14 mouse cellular contexts compared by ENCODE assay signal in genomic region chr3:98090129-98090528, GRCm38 (mm10).
DNase-seq lines count a peak whose midpoint lies in the region; ATAC-seq and TF ChIP-seq lines count a peak whose summit lies in the region.
"Had no signal": no experiment of that assay in that cellular context is flagged by ENCODE, and none has a peak within 500 bp of the region (broad histone marks: within the 10 kb centered on the region; RNA-seq: fewer than 3 reads in every experiment).

No protein-coding gene starts in this region.

- no peaks in the 10 kb centered on the region for H3K9me3 ChIP-seq in hindbrain, postnatal 0 days (ENCODE audit: low read length)
- no peaks in the 10 kb centered on the region for H3K9me3 ChIP-seq in hindbrain, embryonic 10.5 days
- H3K9me3 ChIP-seq in stomach, embryonic 14.5 days (ENCODE audit: control insufficient read depth, low read depth, low read length) = no peaks in the 10 kb centered on the region
- H3K9me3 ChIP-seq in stomach, postnatal 0 days (ENCODE audit: control insufficient read depth, low read length) = no peaks in the 10 kb centered on the region
- no peaks in the 10 kb centered on the region for H3K9me3 ChIP-seq in limb, embryonic 13.5 days
- H3K9me3 ChIP-seq: heart, embryonic 13.5 days had no signal

- no peak overlapping the region for H3K4me3 ChIP-seq in hindbrain, postnatal 0 days (ENCODE audit: low read length)
- no peak overlapping the region for H3K4me3 ChIP-seq in hindbrain, embryonic 10.5 days
- H3K4me3 ChIP-seq in stomach, embryonic 14.5 days (ENCODE audit: low read depth, low read length) = no peak overlapping the region
- no peak overlapping the region for H3K4me3 ChIP-seq in stomach, postnatal 0 days (ENCODE audit: low read depth, low read length)
- no peak overlapping the region for H3K4me3 ChIP-seq in limb, embryonic 13.5 days
- H3K4me3 ChIP-seq: heart, embryonic 13.5 days had no signal

- peak overlapping the region; percentile 36; the same call in 1 of the 2 replicates for H3K27ac ChIP-seq in hindbrain, postnatal 0 days
- H3K27ac ChIP-seq in hindbrain, embryonic 10.5 days = no peak overlapping the region
- peak overlapping the region; percentile 45; the same call in 1 of the 2 replicates for H3K27ac ChIP-seq in stomach, embryonic 14.5 days (ENCODE audit: low read length)
- no peak overlapping the region for H3K27ac ChIP-seq in stomach, postnatal 0 days (replicated peaks)
- H3K27ac ChIP-seq in limb, embryonic 13.5 days = peak overlapping the region; percentile 61; the same call in 1 of the 2 replicates
- H3K27ac ChIP-seq: liver, embryonic 14.5 days had no signal

- H3K27me3 ChIP-seq in hindbrain, postnatal 0 days (ENCODE audit: insufficient read depth, low read length) = no peaks in the 10 kb centered on the region
- no peaks in the 10 kb centered on the region for H3K27me3 ChIP-seq in hindbrain, embryonic 10.5 days (ENCODE audit: insufficient read depth, poor library complexity, severe bottlenecking)
- H3K27me3 ChIP-seq in stomach, embryonic 14.5 days (ENCODE audit: control insufficient read depth, insufficient read depth, low read length) = no peaks in the 10 kb centered on the region
- no peaks in the 10 kb centered on the region for H3K27me3 ChIP-seq in stomach, postnatal 0 days (ENCODE audit: control insufficient read depth, insufficient read depth, low read length)
- no peaks in the 10 kb centered on the region for H3K27me3 ChIP-seq in limb, embryonic 13.5 days
- H3K27me3 ChIP-seq: heart, embryonic 13.5 days had no signal

- H3K36me3 ChIP-seq in hindbrain, postnatal 0 days (ENCODE audit: insufficient read depth, low read length) = no peaks in the 10 kb centered on the region
- H3K36me3 ChIP-seq in hindbrain, embryonic 10.5 days = peaks cover 23% of the 10 kb centered on the region
- peaks cover 5% of the 10 kb centered on the region; the same call in 1 of the 2 replicates for H3K36me3 ChIP-seq in stomach, embryonic 14.5 days (ENCODE audit: control insufficient read depth, insufficient read depth, low read length)
- H3K36me3 ChIP-seq in stomach, postnatal 0 days (ENCODE audit: control insufficient read depth, insufficient read depth, low read length) = no peaks in the 10 kb centered on the region
- peaks cover 42% of the 10 kb centered on the region for H3K36me3 ChIP-seq in limb, embryonic 13.5 days

- DNase-seq in hindbrain, postnatal 0 days (ENCODE audit: low spot score) = no peak
- DNase-seq in hindbrain, embryonic 10.5 days (ENCODE audit: low spot score) = no peak
- DNase-seq in stomach, postnatal 0 days (ENCODE audit: low spot score) = no peak
- DNase-seq in frontal cortex, postnatal 25 days (ENCODE audit: low spot score in 2 of 2) = no peak
- no peak for DNase-seq in right cerebral cortex, postnatal 4 days
- DNase-seq: cerebellum, adult 8-10 months; kidney, postnatal 4 days; lung, postnatal 10 days had no signal

- WGBS in hindbrain, postnatal 0 days = 67% methylated on average over 8 of the region's 8 CpGs
- WGBS in hindbrain, embryonic 10.5 days = 76% methylated on average over 8 of the region's 8 CpGs
- 60% methylated on average over 8 of the region's 8 CpGs for WGBS in stomach, embryonic 14.5 days
- 43% methylated on average over 8 of the region's 8 CpGs for WGBS in stomach, postnatal 0 days
- WGBS in limb, embryonic 13.5 days = 75% methylated on average over 8 of the region's 8 CpGs

- TF ChIP-seq EP300 in stomach, postnatal 0 days (optimal IDR thresholded peaks at IDR 0.05) = no peak

- peaks cover 5% of the 10 kb centered on the region for H3K4me1 ChIP-seq in hindbrain, postnatal 0 days (ENCODE audit: insufficient read depth, low read length)
- H3K4me1 ChIP-seq in hindbrain, embryonic 10.5 days (replicated peaks) = peaks cover 51% of the 10 kb centered on the region
- peaks cover 38% of the 10 kb centered on the region for H3K4me1 ChIP-seq in stomach, embryonic 14.5 days (ENCODE audit: control insufficient read depth, insufficient read depth, low read length)
- peaks cover 3% of the 10 kb centered on the region; the same call in 1 of the 2 replicates for H3K4me1 ChIP-seq in stomach, postnatal 0 days (replicated peaks; ENCODE audit: control insufficient read depth, insufficient read depth)
- peaks cover 81% of the 10 kb centered on the region for H3K4me1 ChIP-seq in limb, embryonic 13.5 days

- no peak for TF ChIP-seq CTCF in hindbrain, postnatal 0 days (IDR thresholded peaks at IDR 0.05; ENCODE audit: low read depth)
- TF ChIP-seq CTCF in stomach, postnatal 0 days (IDR thresholded peaks at IDR 0.05; ENCODE audit: low read depth) = no peak

- peak; percentile 41 for ATAC-seq in hindbrain, postnatal 0 days
- ATAC-seq in stomach, embryonic 14.5 days (ENCODE audit: insufficient number of reproducible peaks, insufficient read depth, low FRiP score, low read depth) = no peak
- no peak for ATAC-seq in stomach, postnatal 0 days (ENCODE audit: low FRiP score, low TSS enrichment)
- no peak for ATAC-seq in limb, embryonic 13.5 days (ENCODE audit: low FRiP score, low read depth)
- ATAC-seq: forebrain, embryonic 14.5 days; midbrain, embryonic 16.5 days had no signal

- no peak overlapping the region for H3K4me2 ChIP-seq in hindbrain, postnatal 0 days (ENCODE audit: low read depth, low read length)
- no peak overlapping the region for H3K4me2 ChIP-seq in stomach, embryonic 14.5 days (replicated peaks; ENCODE audit: low read depth, low read length)
- H3K4me2 ChIP-seq in stomach, postnatal 0 days (replicated peaks; ENCODE audit: low read depth) = no peak overlapping the region
- no peak overlapping the region for H3K4me2 ChIP-seq in limb, embryonic 13.5 days (replicated peaks)
- H3K4me2 ChIP-seq: heart, embryonic 13.5 days had no signal

- H3K9ac ChIP-seq in hindbrain, postnatal 0 days (replicated peaks; ENCODE audit: low read length) = no peak overlapping the region
- no peak overlapping the region for H3K9ac ChIP-seq in stomach, embryonic 14.5 days (replicated peaks; ENCODE audit: low read depth, low read length)
- H3K9ac ChIP-seq in stomach, postnatal 0 days (ENCODE audit: low read length) = no peak overlapping the region
- H3K9ac ChIP-seq in limb, embryonic 13.5 days = no peak overlapping the region
- H3K9ac ChIP-seq: heart, embryonic 13.5 days; liver, embryonic 14.5 days had no signal

Comparison
In these comparisons a context has a peak if more than half of its experiments do, and no peak if none do; other contexts are left out.
1. H3K27ac ChIP-seq: peak in hindbrain, postnatal 0 days (single experiment), stomach, embryonic 14.5 days (single experiment) and limb, embryonic 13.5 days (single experiment); none in hindbrain, embryonic 10.5 days (single experiment) and stomach, postnatal 0 days (single experiment).